Mouse (Mus musculus) cortical plate, adult 2 months (tissue): ENCODE results near the gene Slc4a10.

Experiments used
- CTCF ChIP-seq: fragments of 200-500 bp; IDR thresholded peaks from 2 replicates; pipeline ENCODE4 v1.5.1; 2011; ENCODE audit warnings: mild to moderate bottlenecking, control low read depth, low read length; ENCODE audit not compliant: insufficient read depth; ENCODE audit errors: extremely low read depth
- POLR2A ChIP-seq: fragments of 200-500 bp; IDR thresholded peaks from 2 replicates; pipeline ENCODE4 v1.6.1; 2011; ENCODE audit warnings: mild to moderate bottlenecking, low read length, control low read depth; ENCODE audit not compliant: insufficient read depth; ENCODE audit errors: extremely low read depth

DNA sequence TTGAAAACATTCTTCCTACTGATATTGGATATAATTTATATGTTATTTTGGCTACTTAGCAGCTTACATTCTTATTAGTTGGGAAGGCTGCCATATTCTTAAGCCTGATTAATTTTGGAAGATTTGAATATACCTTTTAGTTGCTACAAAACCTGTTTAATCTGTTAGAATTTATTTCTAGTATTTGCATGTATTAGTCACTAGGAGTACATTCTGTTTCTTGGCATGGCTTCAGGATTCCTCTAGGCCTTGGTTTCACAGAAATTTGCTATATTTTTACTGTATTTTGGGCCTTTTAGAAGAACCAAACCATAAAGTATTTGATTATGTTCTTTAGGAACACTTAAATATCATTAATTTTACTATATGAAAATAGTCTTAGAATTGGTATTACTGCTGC is 103.2 kb downstream of the Slc4a10 start:
- TF ChIP-seq CTCF = no peak
- TF ChIP-seq POLR2A = no peak
